Mouse (Mus musculus): Measurements from ENCODE around the gene Olfr1106.

Gene Olfr1106

GRCm38 (mm10) chr2:87052173-87052572, at the start of gene Olfr1106:
TSS of gene Olfr1106 (minus strand) at chr2:87052273.
- no peak for DNase-seq

GRCm38 (mm10) chr2:87095908-87096307, 43.8 kb upstream of the Olfr1106 start, which contains the start of gene Olfr1109:
TSS of gene Olfr1109 (minus strand) at chr2:87096008.
- DNase-seq = no peak

DNA sequence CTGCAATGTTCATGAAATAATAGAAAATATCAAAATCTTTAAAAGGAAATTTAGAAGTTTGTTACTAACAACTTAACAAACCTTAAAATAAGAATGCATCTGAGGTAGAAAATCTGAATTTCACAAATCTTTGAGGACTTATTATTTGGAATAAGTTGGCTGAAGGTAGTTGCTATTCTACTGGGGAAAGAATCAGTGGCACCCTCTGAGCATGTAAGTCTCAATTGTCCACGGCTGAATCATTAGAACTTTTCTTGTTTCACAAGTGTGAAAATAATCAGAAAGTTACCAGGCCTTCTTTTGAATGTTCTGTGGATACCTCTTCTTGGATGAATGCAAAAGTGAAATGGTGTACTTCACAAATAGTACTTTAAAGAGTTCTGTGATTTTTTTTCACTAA, 23.6 kb upstream of the Olfr1106 start, which contains the start of gene Olfr1107:
Olfr1107 (minus strand) TSS at position 101 of the 400 bp plus-strand sequence.
- DNase-seq = no peak

- DNase-seq = no peak
Observed at GRCm38 (mm10) chr2:87036431-87036830, 15.6 kb downstream of the Olfr1106 start, which contains the start of gene Olfr1105. TSS of gene Olfr1105 (minus strand) at chr2:87036531.

- no peak for DNase-seq
Observed at GRCm38 (mm10) chr2:87026980-87027379, 25.1 kb downstream of the Olfr1106 start, which contains the start of gene Olfr1104. TSS of gene Olfr1104 (minus strand) at chr2:87027080.

GRCm38 (mm10) chr2:86998098-86998497, 54.0 kb downstream of the Olfr1106 start, which contains the start of gene Olfr1102:
TSS of gene Olfr1102 (plus strand) at chr2:86998398.
- no peak for DNase-seq

Measured in kidney, adult 9 months (tissue).